Mouse (Mus musculus): Measurements from ENCODE around the gene Sept4.

- no peak for TF ChIP-seq CTCF (IDR thresholded peaks at IDR 0.05; ENCODE audit: borderline replicate concordance, extremely low read depth, insufficient read depth, insufficient read length)
- TF ChIP-seq POLR2A (IDR thresholded peaks at IDR 0.05; ENCODE audit: borderline replicate concordance, extremely low read depth, insufficient read depth, insufficient read length, poor library complexity, severe bottlenecking), result no peak
These were observed 20.9 kb downstream of the Sept4 start for GRCm38 (mm10) chr11:87589605-87590004.

Data from brain, embryonic 14.5 days (tissue).